Mouse (Mus musculus) kidney, postnatal 0 days (tissue): ENCODE data around the gene Ttll4. TPM values are rescaled to one million over a fixed set of nuclear protein-coding genes. Genes with fewer than 3 reads are reported as not detected.

Experiments used
- ATAC-seq: fragments of 200-750 bp; cut with Nextera tagmentation; replicated peaks from 2 replicates; pipeline ENCODE4 v1.8.0; 2017; ENCODE audit warnings: low read depth, moderate number of reproducible peaks, moderate TSS enrichment, moderate library complexity; ENCODE audit not compliant: low FRiP score
- DNase-seq: peaks from one replicate; pipeline ENCODE4 v3.0.0-alpha.2; 2016; ENCODE audit warnings: low spot score
- H3K27ac ChIP-seq: fragments of 300-500 bp; sonication (generic); 2 replicates; pipeline ENCODE4 v1.5.1; 2014; ENCODE audit warnings: mild to moderate bottlenecking
- H3K27me3 ChIP-seq: fragments of 300-500 bp; sonication (generic); 2 replicates; pipeline ENCODE4 v1.6.1; 2014; ENCODE audit warnings: low read length, mixed read lengths; ENCODE audit not compliant: insufficient read depth
- H3K36me3 ChIP-seq: fragments of 300-500 bp; sonication (generic); 2 replicates; pipeline ENCODE4 v1.6.1; 2014; ENCODE audit warnings: low read length, mixed read lengths; ENCODE audit not compliant: insufficient read depth
- H3K4me1 ChIP-seq: fragments of 300-500 bp; sonication (generic); replicated peaks from 2 replicates; pipeline ENCODE4 v1.6.1; 2014; ENCODE audit warnings: antibody characterized with exemption, low read length, mixed read lengths; ENCODE audit not compliant: insufficient read depth
- H3K4me2 ChIP-seq: fragments of 300-500 bp; sonication (generic); 2 replicates; pipeline ENCODE4 v1.6.1; 2014; ENCODE audit warnings: mild to moderate bottlenecking, low read length, moderate library complexity, mixed read lengths
- H3K4me3 ChIP-seq: fragments of 300-500 bp; sonication (generic); replicated peaks from 2 replicates; pipeline ENCODE4 v1.5.1; 2014; ENCODE audit warnings: low read depth, low read length
- H3K9ac ChIP-seq: fragments of 300-500 bp; sonication (generic); 2 replicates; pipeline ENCODE4 v1.6.1; 2014; ENCODE audit warnings: low read depth, low read length
- H3K9me3 ChIP-seq: fragments of 300-500 bp; sonication (generic); replicated peaks from 2 replicates; pipeline ENCODE4 v1.6.1; 2016; ENCODE audit warnings: low read length, inconsistent platforms, mixed read lengths
- CTCF ChIP-seq: IDR thresholded peaks from 2 replicates; pipeline ENCODE4 v1.5.1; 2016; ENCODE audit warnings: antibody characterized with exemption, low read depth, mild to moderate bottlenecking, moderate library complexity
- WGBS: fragments of 180-500 bp; shearing (Covaris S2); extraction: QIAGEN DNeasy Blood & Tissue Kit; methylation state at CpG from one replicate; pipeline ENCODE4 v1.1.7; 2014; 5-methylcytosine and 5-hydroxymethylcytosine counted together
- polyA plus RNA-seq: library from polyadenylated mRNA; unstranded; fragments of >200 nt; fragmentation: Nextera tagmentation; extraction: Ambion mirVana; gene quantifications from 2 replicates; pipeline ENCODE4 v1.2.1, GENCODE M21; 2015

Ttll4 gene
- polyA plus RNA-seq, 1 experiment from 2014 or later, result 7.1 TPM

GRCm38 (mm10) chr1:74693891-74694583 lies 32.5 kb downstream of the Ttll4 start:
- H3K4me2 ChIP-seq, result no peak overlapping the region
- H3K4me3 ChIP-seq, result no peak overlapping the region
- 92% methylated on average over 8 of the region's 8 CpGs for WGBS
- H3K27me3 ChIP-seq, result no peaks in the 10 kb centered on the region
- H3K9me3 ChIP-seq, result no peaks in the 10 kb centered on the region
- no peak for TF ChIP-seq CTCF
- ATAC-seq (no peak), DNase-seq (no peak)
- H3K27ac ChIP-seq, result no peak overlapping the region
- H3K9ac ChIP-seq, result no peak overlapping the region
- H3K36me3 ChIP-seq, result peaks cover 64% of the 10 kb centered on the region
- H3K4me1 ChIP-seq, result no peaks in the 10 kb centered on the region

GRCm38 (mm10) chr1:74695836-74696235 lies 34.3 kb downstream of the Ttll4 start:
- H3K4me2 ChIP-seq, result no peak overlapping the region
- no peaks in the 10 kb centered on the region for H3K4me1 ChIP-seq
- H3K4me3 ChIP-seq, result no peak overlapping the region
- peaks cover 52% of the 10 kb centered on the region for H3K36me3 ChIP-seq
- ATAC-seq (no peak), DNase-seq (no peak)
- H3K9me3 ChIP-seq, result no peaks in the 10 kb centered on the region
- H3K27ac ChIP-seq, result no peak overlapping the region
- no peak overlapping the region for H3K9ac ChIP-seq
- WGBS, result 90% methylated on average over 4 of the region's 4 CpGs
- H3K27me3 ChIP-seq, result no peaks in the 10 kb centered on the region
- TF ChIP-seq CTCF, result no peak

DNA sequence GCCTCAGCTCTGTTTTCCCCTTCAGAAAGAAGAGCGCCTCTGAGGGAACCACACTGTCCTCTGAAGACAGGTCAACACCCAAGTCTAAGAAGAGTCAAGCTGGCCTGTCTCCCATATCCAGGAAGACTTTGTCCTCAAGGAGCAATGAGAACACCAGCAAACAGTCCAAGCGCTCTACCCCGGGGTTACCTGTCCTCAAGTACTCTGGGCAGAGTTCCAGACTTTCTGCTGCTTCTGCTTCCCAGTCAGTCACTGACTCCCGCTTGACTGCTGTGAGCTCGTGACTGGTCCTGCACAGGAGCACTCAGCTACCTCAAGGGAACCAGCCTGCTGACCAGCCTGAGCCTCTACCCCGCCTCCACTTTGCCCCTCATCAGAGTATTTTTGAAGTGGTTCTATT lies 35.9 kb downstream of the Ttll4 start:
- H3K4me2 ChIP-seq, result no peak overlapping the region
- no peaks in the 10 kb centered on the region for H3K4me1 ChIP-seq
- ATAC-seq (no peak), DNase-seq (no peak)
- H3K4me3 ChIP-seq, result no peak overlapping the region
- H3K9ac ChIP-seq, result no peak overlapping the region
- WGBS, result 94% methylated on average over 6 of the region's 6 CpGs
- no peaks in the 10 kb centered on the region for H3K9me3 ChIP-seq
- H3K27me3 ChIP-seq, result no peaks in the 10 kb centered on the region
- peaks cover 39% of the 10 kb centered on the region for H3K36me3 ChIP-seq
- TF ChIP-seq CTCF, result no peak
- H3K27ac ChIP-seq, result no peak overlapping the region

DNA sequence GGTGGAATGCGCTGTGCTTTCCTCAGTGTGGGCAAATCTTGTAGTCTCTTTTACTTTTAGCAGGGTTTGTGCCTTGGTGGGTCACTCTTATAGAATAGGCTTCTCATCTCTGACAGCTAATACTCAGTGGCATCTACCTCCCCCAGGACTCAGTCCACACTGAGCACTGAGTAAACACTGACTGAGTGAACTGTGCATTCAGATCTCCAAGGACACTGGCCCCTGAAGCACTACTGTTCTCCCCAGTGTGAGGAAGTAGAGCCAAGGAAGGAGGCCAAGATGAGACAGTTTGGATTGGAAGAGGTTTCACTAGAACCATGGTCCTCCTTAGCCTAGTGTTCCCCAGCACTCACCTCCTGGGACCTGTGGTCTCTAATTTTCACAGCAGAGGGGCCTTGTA lies 36.8 kb downstream of the Ttll4 start:
- Histone ChIP-seq H3K4me3 (no peak overlapping the region), H3K27ac (no peak overlapping the region), H3K27me3 (no peaks in the 10 kb centered on the region), H3K9me3 (no peaks in the 10 kb centered on the region), H3K4me2 (no peak overlapping the region), H3K4me1 (no peaks in the 10 kb centered on the region), H3K36me3 (peaks cover 37% of the 10 kb centered on the region), H3K9ac (no peak overlapping the region)
- TF ChIP-seq CTCF, result no peak
- DNase-seq (no peak), ATAC-seq (no peak)
- 92% methylated on average over 1 of the region's 1 CpGs for WGBS

- no peak overlapping the region for H3K4me3 ChIP-seq
- no peaks in the 10 kb centered on the region for H3K4me1 ChIP-seq
- DNase-seq (no peak), ATAC-seq (no peak)
- no peaks in the 10 kb centered on the region for H3K9me3 ChIP-seq
- H3K27me3 ChIP-seq, result no peaks in the 10 kb centered on the region
- H3K9ac ChIP-seq, result no peak overlapping the region
- H3K4me2 ChIP-seq, result no peak overlapping the region
- H3K27ac ChIP-seq, result no peak overlapping the region
- H3K36me3 ChIP-seq, result peaks cover 37% of the 10 kb centered on the region
- TF ChIP-seq CTCF, result no peak
- WGBS, result 85% methylated on average over 1 of the region's 1 CpGs
Measured at GRCm38 (mm10) chr1:74698791-74699190, 37.2 kb downstream of the Ttll4 start.

- H3K27ac ChIP-seq, result no peak overlapping the region
- H3K9ac ChIP-seq, result no peak overlapping the region
- H3K4me1 ChIP-seq, result no peaks in the 10 kb centered on the region
- H3K4me3 ChIP-seq, result no peak overlapping the region
- TF ChIP-seq CTCF, result no peak
- no peak for DNase-seq
- peaks cover 20% of the 10 kb centered on the region for H3K36me3 ChIP-seq
- ATAC-seq, result no peak
- H3K9me3 ChIP-seq, result no peaks in the 10 kb centered on the region
- no peaks in the 10 kb centered on the region for H3K27me3 ChIP-seq
- 91% methylated on average over 6 of the region's 6 CpGs for WGBS
- no peak overlapping the region for H3K4me2 ChIP-seq
Measured at GRCm38 (mm10) chr1:74702142-74702553, 40.6 kb downstream of the Ttll4 start.

DNA sequence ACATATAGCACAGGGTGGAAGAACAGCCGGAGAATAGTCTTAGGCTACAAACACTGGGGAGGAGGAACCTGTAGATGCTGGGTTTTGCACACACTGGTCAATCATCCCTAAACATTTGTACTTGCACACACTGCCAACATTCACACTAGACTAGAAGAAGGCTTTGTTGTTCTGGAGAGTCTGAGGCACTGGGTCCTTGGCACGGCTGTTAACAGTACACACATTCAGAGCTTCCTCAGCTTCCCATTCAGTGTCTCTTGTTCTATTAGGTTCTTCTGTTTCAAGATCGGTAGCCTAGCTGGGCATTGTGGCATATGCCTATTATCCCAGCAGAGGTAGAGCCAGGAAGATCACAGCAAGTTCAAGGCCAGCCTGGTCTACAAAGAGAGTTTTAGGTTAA lies 42.6 kb downstream of the Ttll4 start:
- no peak for TF ChIP-seq CTCF
- peaks cover 4% of the 10 kb centered on the region; the same call in 1 of the 2 replicates for H3K36me3 ChIP-seq
- H3K4me2 ChIP-seq, result no peak overlapping the region
- ATAC-seq, result no peak
- no peak overlapping the region for H3K9ac ChIP-seq
- H3K27me3 ChIP-seq, result no peaks in the 10 kb centered on the region
- H3K27ac ChIP-seq, result no peak overlapping the region
- 83% methylated on average over 3 of the region's 3 CpGs for WGBS
- H3K4me3 ChIP-seq, result no peak overlapping the region
- no peaks in the 10 kb centered on the region for H3K9me3 ChIP-seq
- H3K4me1 ChIP-seq, result no peaks in the 10 kb centered on the region
- no peak for DNase-seq
